Mouse (Mus musculus) intestine, embryonic 16.5 days (tissue): Measurements from ENCODE around the gene Lmo1. TPM values are rescaled to one million over a fixed set of nuclear protein-coding genes. Genes with fewer than 3 reads are reported as not detected.

Experiments used
- ATAC-seq: fragments of 200-750 bp; cut with Nextera tagmentation; 2 replicates; pipeline ENCODE4 v1.8.0; 2017; ENCODE audit warnings: moderate TSS enrichment, moderate library complexity
- H3K27ac ChIP-seq: fragments of 300-500 bp; sonication (generic); 2 replicates; pipeline ENCODE4 v1.5.1; 2014; ENCODE audit warnings: mild to moderate bottlenecking, low read length
- H3K27me3 ChIP-seq: fragments of 300-500 bp; sonication (generic); replicated peaks from 2 replicates; pipeline ENCODE4 v1.6.1; 2014; ENCODE audit warnings: low read length, control low read depth, mixed read lengths; ENCODE audit not compliant: control insufficient read depth, insufficient read depth
- H3K36me3 ChIP-seq: fragments of 300-500 bp; sonication (generic); 2 replicates; pipeline ENCODE4 v1.6.1; 2014; ENCODE audit warnings: low read length, control low read depth; ENCODE audit not compliant: control insufficient read depth, insufficient read depth
- H3K4me1 ChIP-seq: fragments of 300-500 bp; sonication (generic); 2 replicates; pipeline ENCODE4 v1.6.1; 2014; ENCODE audit warnings: low read length, control low read depth, mixed read lengths; ENCODE audit not compliant: control insufficient read depth, insufficient read depth
- H3K4me2 ChIP-seq: fragments of 300-500 bp; sonication (generic); 2 replicates; pipeline ENCODE4 v1.6.1; 2014; ENCODE audit warnings: low read depth, low read length, control low read depth
- H3K4me3 ChIP-seq: fragments of 300-500 bp; sonication (generic); 2 replicates; pipeline ENCODE4 v1.5.1; 2014; ENCODE audit warnings: mild to moderate bottlenecking, low read length
- H3K9ac ChIP-seq: fragments of 300-500 bp; sonication (generic); 2 replicates; pipeline ENCODE4 v1.6.1; 2014; ENCODE audit warnings: low read depth, low read length
- H3K9me3 ChIP-seq: fragments of 300-500 bp; sonication (generic); 2 replicates; pipeline ENCODE4 v1.6.1; 2016; ENCODE audit warnings: low read length, control low read depth; ENCODE audit not compliant: control insufficient read depth
- WGBS: fragments of 180-500 bp; shearing (Covaris S2); extraction: QIAGEN DNeasy Blood & Tissue Kit; methylation state at CpG from one replicate; pipeline ENCODE4 v1.1.7; 2014; 5-methylcytosine and 5-hydroxymethylcytosine counted together
- polyA plus RNA-seq: library from polyadenylated mRNA; unstranded; fragments of >200 nt; fragmentation: Nextera tagmentation; extraction: Ambion mirVana; gene quantifications from 2 replicates; pipeline ENCODE4 v1.2.1, GENCODE M21; 2015

Lmo1 gene
- polyA plus RNA-seq, result 1.7 and 2.6 TPM in 2 replicates

DNA sequence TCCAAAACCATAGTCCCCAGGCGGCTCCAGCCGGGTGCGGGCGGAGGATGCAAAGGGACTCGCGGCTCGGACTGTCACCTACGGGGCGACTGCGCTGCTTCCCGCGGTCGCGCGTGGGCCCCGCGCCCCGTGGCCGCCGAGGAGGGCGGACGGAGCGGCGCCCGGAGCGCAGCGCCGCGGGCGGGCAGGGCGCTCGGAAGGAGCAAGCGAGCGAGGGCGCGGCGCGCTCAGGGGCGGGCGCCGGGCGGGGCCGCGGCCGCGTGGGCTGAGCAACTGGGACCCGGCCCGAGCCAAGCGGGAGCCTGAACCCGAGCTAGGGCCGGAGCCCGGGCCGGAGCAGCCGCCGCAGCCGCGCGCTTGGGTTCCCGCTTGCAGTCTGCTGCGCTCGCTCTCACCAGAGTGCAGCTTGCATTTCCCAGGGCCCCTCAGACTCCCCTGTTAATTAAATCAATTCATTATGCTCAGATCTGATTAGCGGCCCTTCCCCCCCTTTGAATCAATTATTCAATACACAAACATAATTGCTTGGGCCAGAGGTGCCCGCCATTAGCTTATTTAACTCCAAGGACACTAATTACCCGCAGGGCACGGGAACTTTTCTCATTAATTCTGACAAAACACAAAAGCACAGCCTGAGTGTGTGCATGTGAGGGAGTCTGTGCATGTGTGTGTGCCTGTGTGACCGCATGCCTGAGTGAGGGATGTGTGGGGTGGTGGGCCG lies at the start of gene Lmo1:
Gene Lmo1 (minus strand): TSS at position 259 of the 721 bp plus-strand sequence.
- peaks cover 39% of the 10 kb centered on the region for H3K27me3 ChIP-seq
- no peaks in the 10 kb centered on the region for H3K9me3 ChIP-seq
- H3K36me3 ChIP-seq, result no peaks in the 10 kb centered on the region
- peaks cover 8% of the 10 kb centered on the region for H3K4me1 ChIP-seq
- peak; percentile 90 for ATAC-seq
- peak within 1 kb of the TSS; percentile 65 for H3K4me3 ChIP-seq
- H3K4me2 ChIP-seq, result peak within 1 kb of the TSS; percentile 100
- WGBS, result under 1% methylated on average over 48 of the region's 67 CpGs
- peak within 1 kb of the TSS; percentile 68 for H3K9ac ChIP-seq
- no peak within 1 kb of the TSS for H3K27ac ChIP-seq

- Histone ChIP-seq H3K9me3 (no peaks in the 10 kb centered on the region), H3K9ac (no peak overlapping the region), H3K36me3 (no peaks in the 10 kb centered on the region), H3K27me3 (no peaks in the 10 kb centered on the region), H3K4me1 (no peaks in the 10 kb centered on the region; the same call in 1 of the 2 replicates), H3K27ac (no peak overlapping the region), H3K4me3 (no peak overlapping the region), H3K4me2 (no peak overlapping the region)
- WGBS, result 64% methylated on average over 15 of the region's 15 CpGs
- ATAC-seq, result peak; percentile 57; the same call in 1 of the 2 replicates
Measured at GRCm38 (mm10) chr7:109221716-109222110, 46.7 kb upstream of the Lmo1 start.

GRCm38 (mm10) chr7:109220766-109221715 lies 46.0 kb upstream of the Lmo1 start:
- Histone ChIP-seq H3K4me2 (no peak overlapping the region), H3K4me3 (no peak overlapping the region), H3K27ac (no peak overlapping the region), H3K27me3 (no peaks in the 10 kb centered on the region), H3K9ac (no peak overlapping the region), H3K9me3 (no peaks in the 10 kb centered on the region), H3K36me3 (no peaks in the 10 kb centered on the region), H3K4me1 (no peaks in the 10 kb centered on the region; the same call in 1 of the 2 replicates)
- 0 out of 2 replicates have a peak, but pooled peaks have one; percentile 29 for ATAC-seq
- 66% methylated on average over 20 of the region's 20 CpGs for WGBS

DNA sequence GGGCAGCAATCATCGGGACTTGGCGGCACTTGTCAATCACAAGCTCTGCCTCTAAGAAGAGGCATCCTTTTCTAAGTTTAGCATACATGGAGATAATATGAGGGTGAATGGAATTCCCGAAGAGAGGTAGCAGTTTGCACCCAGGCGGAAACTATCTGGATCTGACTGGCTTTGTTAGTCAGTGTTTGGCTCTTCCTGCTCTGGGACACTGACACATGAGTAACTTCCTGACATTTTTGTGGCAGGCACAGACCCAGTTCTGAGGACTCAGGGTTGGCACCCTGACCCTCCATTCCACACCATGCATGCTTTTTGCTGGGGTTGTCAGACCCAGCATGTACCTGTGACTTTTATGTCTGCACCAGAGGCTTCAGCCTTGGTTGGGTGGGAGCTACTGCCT lies 45.0 kb upstream of the Lmo1 start:
- Histone ChIP-seq H3K4me3 (no peak overlapping the region), H3K27ac (no peak overlapping the region), H3K9ac (no peak overlapping the region), H3K27me3 (no peaks in the 10 kb centered on the region), H3K4me1 (no peaks in the 10 kb centered on the region; the same call in 1 of the 2 replicates), H3K36me3 (no peaks in the 10 kb centered on the region), H3K4me2 (no peak overlapping the region), H3K9me3 (no peaks in the 10 kb centered on the region)
- WGBS, result 88% methylated on average over 4 of the region's 4 CpGs
- no peak for ATAC-seq

GRCm38 (mm10) chr7:109218977-109219271 lies 43.9 kb upstream of the Lmo1 start:
- Histone ChIP-seq H3K27ac (no peak overlapping the region), H3K36me3 (no peaks in the 10 kb centered on the region), H3K27me3 (no peaks in the 10 kb centered on the region), H3K9ac (no peak overlapping the region), H3K4me2 (no peak overlapping the region), H3K9me3 (no peaks in the 10 kb centered on the region), H3K4me3 (no peak overlapping the region), H3K4me1 (no peaks in the 10 kb centered on the region; the same call in 1 of the 2 replicates)
- no peak for ATAC-seq
- WGBS, result 43% methylated on average over 5 of the region's 5 CpGs

GRCm38 (mm10) chr7:109218130-109218976 lies 43.3 kb upstream of the Lmo1 start:
- Histone ChIP-seq H3K9me3 (no peaks in the 10 kb centered on the region), H3K36me3 (no peaks in the 10 kb centered on the region), H3K27ac (no peak overlapping the region), H3K4me3 (no peak overlapping the region), H3K4me1 (no peaks in the 10 kb centered on the region; the same call in 1 of the 2 replicates), H3K4me2 (no peak overlapping the region), H3K9ac (no peak overlapping the region), H3K27me3 (no peaks in the 10 kb centered on the region)
- 90% methylated on average over 2 of the region's 2 CpGs for WGBS
- peak; percentile 56; the same call in 1 of the 2 replicates for ATAC-seq

DNA sequence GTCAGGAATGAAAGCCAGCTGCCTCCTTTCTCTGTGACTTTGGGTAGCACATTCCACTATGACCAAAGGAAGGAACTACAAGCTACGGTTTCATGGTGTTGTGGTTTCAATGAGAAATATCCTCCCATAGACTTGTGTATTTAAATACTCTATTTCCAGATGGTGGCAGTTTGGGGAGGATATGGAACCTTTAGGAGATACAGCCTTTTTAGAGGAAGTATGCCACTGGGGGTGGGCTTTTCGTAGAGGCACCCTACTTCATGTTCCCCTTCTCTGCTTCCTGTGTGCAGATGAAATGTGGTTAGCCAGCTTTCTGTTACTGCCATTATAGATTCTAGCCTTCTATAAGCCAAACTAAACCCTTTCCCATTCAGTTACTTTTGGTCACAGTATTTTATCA lies 34.8 kb upstream of the Lmo1 start:
- no peak overlapping the region for H3K4me3 ChIP-seq
- H3K9me3 ChIP-seq, result no peaks in the 10 kb centered on the region
- no peak overlapping the region for H3K27ac ChIP-seq
- H3K36me3 ChIP-seq, result no peaks in the 10 kb centered on the region
- H3K27me3 ChIP-seq, result no peaks in the 10 kb centered on the region
- 70% methylated on average over 2 of the region's 2 CpGs for WGBS
- ATAC-seq, result no peak
- no peak overlapping the region for H3K4me2 ChIP-seq
- H3K4me1 ChIP-seq, result no peaks in the 10 kb centered on the region
- H3K9ac ChIP-seq, result no peak overlapping the region

DNA sequence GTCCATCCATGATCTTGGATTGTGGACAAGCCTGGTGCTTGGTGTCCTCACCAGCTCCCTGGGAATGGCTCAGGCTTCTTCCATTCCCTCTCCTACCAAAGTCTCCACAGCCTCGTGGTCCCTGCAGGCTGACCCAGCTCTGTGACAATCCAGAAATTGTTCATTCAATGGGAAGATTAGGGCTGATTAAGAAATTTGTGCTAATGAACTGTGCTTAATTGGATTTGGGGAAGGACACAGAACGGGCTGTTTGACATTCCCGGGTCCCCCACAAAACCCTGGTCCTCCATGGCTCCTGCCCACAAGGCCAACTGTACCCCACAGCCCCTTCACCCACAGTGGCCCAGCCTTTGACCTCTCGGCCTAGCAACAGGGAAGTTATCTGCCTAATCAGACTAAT lies 32.8 kb upstream of the Lmo1 start:
- Histone ChIP-seq H3K4me3 (no peak overlapping the region), H3K27ac (no peak overlapping the region), H3K9ac (no peak overlapping the region), H3K9me3 (no peaks in the 10 kb centered on the region), H3K27me3 (no peaks in the 10 kb centered on the region), H3K4me1 (no peaks in the 10 kb centered on the region), H3K36me3 (no peaks in the 10 kb centered on the region), H3K4me2 (no peak overlapping the region)
- ATAC-seq, result no peak
- 79% methylated on average over 4 of the region's 4 CpGs for WGBS

DNA sequence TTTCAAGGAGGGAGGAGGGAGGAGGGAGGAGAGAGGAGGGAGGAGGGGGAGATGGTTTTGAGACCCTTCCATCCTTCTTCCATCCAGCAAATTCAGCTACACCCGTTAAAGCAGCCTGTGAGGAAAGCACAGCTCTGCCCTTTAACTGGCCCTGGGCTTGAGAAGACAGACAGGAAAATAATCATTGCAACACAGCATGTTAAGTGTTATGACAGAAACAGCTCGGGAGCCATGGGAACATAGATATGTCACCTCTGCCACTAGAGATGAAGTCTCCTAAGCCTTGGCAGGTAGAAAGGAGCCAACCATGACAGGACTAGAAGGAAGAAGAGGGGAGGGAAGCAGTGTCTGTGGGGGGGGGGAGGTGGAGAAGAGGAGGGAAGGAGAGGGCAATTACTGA lies 31.4 kb upstream of the Lmo1 start:
- no peaks in the 10 kb centered on the region for H3K27me3 ChIP-seq
- H3K4me3 ChIP-seq, result no peak overlapping the region
- H3K9me3 ChIP-seq, result no peaks in the 10 kb centered on the region
- H3K27ac ChIP-seq, result no peak overlapping the region
- no peaks in the 10 kb centered on the region for H3K36me3 ChIP-seq
- no peak for ATAC-seq
- H3K4me2 ChIP-seq, result no peak overlapping the region
- H3K9ac ChIP-seq, result no peak overlapping the region
- no peaks in the 10 kb centered on the region for H3K4me1 ChIP-seq
- 64% methylated on average over 2 of the region's 2 CpGs for WGBS
